Mouse (Mus musculus): Measurements from ENCODE around the gene Las1l. TPM values are rescaled to one million over a fixed set of nuclear protein-coding genes. Genes with fewer than 3 reads are reported as not detected.
A peak's percentile ranks its signal among the peaks of the same experiment; 100 is the strongest.
"Not testable (repeated sequence)": the region's sequence is repeated elsewhere in the genome, so short reads cannot be mapped to it uniquely, and the experiment has no call there.

The Las1l gene
- 43.6 and 47.6 TPM in 2 replicates for total RNA-seq (2021)
- long read RNA-seq, transcript Las1l-201 (13 exons, 2,530 nt): major isoform, 51 of 74 reads
- long read RNA-seq, partial matches to known transcripts: 12 of 74 reads
- long read RNA-seq, other reads (novel, unspliced or antisense): 11 of 74 reads

DNA sequence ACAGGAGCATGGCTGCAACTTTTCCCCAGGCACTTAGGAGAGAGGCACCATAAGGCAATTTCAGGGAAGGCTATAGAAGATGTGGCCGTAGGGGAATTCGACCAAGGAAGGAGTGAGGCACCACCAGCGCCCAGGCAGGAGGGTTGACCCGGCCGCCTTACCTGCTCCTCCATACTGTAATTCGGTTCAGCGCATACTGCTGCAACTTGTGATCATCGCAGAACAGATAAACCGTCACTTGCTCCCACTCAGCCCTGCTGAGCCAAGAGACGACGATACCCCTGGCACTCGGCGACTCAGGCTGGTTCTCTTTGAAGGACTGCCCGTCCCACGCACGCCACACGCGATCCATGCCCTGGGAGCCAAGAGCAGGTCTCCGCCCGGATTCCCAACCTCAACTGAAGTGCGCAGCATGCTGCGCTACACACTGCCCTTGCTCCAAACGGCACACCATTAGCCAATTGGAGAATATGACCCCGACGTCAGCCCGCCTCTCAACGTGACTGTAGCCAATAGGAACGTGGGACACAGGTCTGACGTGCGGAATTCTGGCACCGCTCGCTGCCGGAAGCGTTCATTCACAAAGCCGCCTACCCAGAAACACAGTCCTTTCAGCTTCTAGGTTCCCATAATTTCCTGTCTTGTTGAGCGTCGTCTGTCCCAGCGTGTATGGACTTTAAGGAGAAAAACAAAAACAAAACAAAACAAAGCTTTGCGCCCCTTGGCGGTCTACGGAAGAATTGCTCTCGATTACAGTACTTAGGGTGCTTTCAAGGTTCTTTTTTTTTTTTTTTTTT lies at the start of gene Las1l:
Gene Las1l (minus strand): TSS at position 466 of the 797 bp plus-strand sequence.
- peak; percentile 81 for DNase-seq

DNA sequence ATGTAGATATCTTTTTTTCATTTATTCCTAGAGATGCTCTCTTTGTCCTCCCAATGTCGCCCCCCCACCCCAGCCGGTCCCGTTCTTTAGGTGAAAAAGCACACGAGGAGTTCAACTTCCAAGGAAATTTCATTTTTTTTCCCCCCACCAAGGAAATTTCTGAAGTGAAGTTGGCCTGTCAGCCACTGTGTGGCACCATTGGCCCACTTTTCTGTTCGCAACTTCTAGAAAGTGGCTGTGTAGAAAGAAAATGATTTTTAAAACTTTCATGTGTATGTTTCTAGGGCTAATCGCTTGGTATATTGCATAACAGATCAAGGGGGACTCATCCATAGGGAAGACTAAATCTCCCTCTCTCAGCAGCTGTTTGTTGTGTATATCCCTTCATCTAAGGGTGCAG lies 49.6 kb upstream of the Las1l start:
- no peak for DNase-seq

DNA sequence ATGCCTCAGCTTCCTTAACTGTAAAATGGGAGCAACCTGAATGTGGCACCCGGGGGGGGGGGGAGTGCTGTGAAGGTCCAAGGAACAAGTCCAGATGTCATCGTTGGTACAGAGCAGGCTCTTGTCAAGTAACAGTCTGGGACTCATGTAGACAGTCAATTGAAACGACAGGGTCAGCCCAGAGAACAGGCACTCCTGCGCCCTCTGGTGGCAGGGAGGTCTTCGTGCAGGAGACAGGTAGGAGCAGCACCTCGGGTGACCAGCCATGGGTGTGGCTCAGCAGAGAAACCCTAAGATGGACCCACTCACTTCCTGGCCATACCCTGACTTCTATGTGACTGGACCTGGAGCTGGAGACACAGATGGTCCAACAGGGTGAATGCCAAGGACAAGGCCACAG lies 42.8 kb upstream of the Las1l start:
- no peak for DNase-seq

DNA sequence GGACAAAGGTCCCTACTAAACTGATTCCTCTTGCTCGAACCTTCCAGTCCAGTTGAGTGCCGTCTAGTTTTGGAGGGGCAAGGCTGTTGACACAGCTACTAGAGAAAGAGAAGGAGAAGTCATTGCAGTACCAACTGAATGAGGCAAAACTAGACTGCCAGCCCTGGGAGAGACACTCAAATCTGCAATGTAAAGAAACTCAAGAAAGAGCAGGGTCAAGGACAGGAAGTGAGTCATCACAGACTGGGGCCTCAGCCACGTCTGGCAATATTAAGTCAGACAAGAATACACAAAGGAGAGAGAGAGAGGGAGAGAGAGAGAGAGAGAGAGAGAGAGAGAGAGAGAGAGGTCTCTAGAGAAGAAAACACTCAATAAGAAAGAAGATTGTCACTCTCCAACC lies 36.4 kb upstream of the Las1l start:
- no peak for DNase-seq

DNA sequence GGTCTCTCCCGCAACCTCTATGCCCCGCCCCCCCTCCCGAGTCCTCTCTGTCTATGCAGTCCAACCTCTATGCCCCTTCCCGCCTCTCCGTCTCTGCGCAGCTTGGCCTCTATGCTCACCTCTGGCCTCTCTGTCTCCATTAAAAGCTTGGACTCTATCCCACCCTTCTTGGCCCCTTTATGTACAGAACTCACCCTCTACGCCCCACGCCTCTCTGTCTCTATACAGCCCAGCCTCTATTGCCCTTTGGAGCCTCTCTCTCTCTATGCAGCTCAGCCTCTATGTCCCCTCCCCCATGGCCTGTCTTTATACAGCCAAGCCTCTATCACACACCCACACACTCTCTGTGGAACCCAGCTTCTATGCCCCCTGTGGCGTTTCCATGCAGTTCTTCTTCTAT lies 13.2 kb upstream of the Las1l start:
- no peak for DNase-seq

DNA sequence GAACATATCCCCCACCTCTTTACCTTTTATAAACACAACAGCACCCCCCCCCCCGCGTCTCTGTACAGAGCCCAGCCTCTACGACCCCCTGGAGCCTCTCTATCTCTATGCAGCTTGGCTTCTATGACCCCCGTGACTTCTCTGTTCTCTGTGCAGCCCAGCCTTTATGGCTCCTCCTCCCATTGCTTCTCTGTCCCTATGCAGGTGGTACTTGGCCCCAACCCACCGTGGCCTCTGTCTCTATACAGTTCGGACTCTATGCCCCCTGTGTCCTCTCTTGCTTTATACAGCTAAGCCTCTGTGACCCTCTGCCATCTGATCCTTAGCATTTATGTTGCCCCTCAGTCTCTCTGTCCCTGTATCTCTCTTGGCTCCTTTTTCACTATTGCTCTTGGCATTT lies 12.4 kb upstream of the Las1l start:
- no peak for DNase-seq

DNA sequence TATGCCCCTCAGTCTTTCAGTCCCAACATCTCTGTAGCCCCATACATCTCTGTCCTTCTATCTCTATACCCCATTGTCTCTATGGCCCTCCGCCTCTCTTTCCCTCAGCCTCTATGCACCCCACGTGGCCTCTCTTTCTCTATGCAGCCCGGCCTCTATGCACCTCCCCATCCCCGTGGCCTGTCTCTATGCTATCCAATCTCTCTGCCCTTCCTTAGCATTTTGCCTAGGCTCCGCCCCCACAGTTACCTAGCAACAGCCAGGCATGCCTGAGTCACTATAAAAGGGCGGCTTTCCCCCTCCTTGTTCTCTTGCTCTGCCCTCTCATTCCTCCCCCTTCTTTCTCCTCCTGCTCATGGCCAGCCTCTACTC lies 11.8 kb upstream of the Las1l start:
- DNase-seq: peak; percentile 83

DNA sequence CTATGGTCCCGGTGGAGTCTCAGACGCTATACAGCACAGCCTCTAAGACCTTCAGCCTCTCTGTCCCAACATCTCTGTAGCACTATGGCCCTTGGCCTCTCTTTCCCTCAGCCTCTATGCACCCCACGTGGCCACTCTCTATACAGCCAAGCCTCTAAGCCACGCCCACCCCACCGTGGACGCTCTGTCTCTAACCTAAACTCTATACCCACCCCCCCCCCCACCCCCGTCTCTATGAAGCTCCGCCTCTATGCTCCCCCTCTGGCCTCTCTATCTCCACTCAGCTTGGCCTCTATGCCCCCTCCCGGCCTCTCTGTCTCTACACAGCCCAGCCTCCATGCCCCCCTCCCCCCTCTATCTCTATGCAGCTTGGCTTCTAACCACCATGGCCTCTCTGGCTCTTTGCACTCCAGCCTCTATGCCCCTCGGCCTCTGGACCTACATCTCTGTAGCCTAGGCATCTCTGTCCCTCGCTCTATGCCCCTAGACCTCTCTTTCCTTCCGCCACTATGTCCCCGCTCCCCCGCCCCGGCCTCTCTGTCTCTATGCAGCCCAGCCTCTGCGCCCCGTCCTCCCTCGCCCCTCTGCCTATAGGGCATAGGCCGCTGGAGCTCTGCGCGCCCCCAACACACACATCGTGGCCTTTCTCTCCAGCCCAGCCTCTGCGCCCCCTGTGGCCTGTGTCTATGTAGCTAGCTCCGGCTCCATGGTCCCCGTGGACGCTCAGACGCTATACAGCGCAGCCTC lies 11.3 kb upstream of the Las1l start:
- peak; percentile 38 for DNase-seq

DNA sequence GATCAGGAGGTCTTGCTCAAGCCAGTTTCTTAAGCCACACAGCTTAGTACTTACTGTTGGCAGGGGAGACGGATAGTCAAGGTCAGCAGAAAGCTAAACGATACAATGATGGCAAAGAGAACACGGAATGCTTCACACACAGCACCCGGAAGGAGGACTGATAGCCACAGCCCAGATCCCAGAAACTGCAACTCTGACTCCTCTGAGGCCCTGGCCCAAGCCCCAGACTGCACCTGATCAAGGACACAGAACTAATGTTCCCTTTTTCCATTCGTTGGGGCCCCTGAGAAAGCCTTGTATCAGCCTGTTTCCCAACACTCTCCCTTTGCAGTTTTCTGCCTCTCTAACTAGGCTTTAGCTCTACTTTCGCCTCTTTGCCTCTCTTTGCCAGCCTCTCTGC lies 8.3 kb upstream of the Las1l start:
- DNase-seq: peak; percentile 7

DNA sequence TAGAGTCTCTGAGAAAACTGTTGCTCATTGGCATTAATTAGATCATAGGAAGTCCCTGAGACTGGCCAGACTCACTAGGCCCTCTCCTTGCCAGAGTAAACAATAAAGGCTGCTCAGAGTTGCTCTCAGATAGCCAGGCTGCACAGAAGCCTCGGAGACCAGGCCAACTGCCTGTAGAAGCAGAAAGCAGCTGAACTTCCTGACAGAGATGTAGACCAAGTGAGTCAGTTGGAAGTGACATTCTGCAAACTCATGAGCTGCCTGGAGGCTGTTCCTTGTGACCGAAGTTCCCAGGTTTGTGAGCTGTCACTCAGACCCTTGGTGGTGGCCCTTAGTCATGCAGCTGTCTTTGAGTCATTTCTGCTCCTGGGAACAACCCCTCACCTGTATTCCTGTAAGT lies 6.6 kb upstream of the Las1l start:
- no peak for DNase-seq

DNA sequence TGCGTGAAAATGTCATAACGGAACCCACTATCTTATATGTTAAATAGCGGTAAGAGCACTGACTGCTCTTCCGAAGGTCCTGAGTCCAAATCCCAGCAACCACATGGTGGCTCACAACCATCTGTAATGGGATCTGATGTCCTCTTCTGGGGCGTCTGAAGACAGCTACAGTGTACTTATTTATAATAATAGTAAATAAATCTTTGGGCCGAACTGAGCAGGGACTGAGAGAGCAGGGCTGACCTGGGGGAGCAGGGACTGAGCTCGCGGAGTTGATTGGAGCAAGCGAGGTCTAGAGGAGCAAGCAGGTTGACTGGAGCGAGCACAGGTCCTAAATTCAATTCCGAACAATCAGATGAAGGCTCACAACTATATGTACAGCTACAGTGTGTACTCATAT lies 699 bp upstream of the Las1l start:
- not testable (repeated sequence) for DNase-seq

DNA sequence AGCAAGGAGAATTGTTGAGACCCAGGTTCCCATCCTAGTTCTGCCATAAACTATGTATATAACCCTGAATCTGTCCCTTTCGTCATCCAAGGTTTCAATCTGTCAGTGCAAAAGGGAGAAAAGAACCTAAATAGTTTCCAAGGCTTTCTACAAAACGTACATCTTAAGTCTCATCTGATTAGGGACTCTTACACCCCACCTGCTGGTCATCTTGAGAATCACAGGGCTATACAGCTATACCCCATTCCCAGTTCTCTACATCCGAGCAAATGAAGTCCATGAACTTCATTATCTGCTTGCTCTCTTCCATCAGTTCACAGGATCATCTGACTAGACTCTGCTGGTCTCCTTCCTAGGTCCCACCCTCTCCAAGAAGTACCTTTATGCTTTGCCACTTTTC lies 6.0 kb downstream of the Las1l start:
- peak; percentile 13 for DNase-seq

DNA sequence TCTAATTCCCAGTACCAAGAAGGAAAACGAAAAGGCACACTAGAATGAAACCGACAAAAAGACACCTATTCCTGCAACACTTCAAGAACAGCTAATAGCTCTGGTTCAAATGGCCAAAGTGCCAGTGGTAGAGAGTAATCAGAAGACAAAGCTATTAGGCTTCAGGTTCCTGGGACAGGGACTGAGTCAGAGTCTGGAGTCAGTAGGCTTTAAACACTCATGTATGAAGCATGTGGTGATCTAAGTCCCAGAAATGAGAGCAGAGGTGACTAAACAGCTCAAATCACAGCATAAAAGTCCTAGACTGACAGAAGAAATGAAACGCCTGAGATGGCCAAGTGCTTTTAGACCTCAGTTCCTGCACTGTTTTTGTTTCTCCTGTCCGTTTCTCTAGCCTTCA lies 8.6 kb downstream of the Las1l start:
- DNase-seq: no peak

DNA sequence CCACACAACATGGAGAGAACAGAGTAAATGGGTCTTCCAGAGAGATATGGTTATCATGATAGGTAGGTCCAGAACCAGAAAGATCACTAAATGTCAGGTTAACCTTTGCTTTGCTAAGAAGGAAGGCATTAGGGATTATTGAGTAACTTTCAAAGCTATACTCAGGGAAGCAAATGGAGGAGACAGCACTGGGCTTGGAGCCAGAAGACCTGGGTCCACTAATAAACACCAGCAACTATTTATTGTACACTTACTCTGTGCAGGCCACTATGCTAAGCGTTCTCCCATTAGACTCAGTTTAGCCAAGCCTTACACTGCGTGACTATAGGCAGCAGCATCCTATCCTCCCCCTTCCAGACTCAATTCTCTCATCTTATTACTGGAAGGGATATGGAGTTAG lies 11.3 kb downstream of the Las1l start:
- no peak for DNase-seq

DNA sequence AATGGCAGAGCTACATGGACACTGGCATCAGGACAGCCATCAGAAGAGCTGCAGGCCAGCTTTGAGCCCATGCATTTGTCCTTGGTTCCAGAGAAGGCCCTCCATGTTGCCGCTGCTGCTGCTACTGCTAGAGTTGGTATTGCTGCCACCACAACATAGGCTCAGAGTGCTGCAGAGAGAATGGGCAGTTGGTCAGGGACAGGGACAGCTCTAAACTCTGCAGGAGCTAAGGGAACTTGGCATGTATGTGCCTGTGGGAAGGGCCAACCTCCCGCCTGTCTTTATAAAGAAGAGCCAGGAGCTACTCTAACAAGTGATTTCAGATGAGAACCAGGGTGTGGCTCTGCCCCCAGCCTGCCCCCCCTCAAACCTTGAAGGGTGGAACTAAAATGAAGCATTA lies 21.3 kb downstream of the Las1l start:
- DNase-seq: no peak

DNA sequence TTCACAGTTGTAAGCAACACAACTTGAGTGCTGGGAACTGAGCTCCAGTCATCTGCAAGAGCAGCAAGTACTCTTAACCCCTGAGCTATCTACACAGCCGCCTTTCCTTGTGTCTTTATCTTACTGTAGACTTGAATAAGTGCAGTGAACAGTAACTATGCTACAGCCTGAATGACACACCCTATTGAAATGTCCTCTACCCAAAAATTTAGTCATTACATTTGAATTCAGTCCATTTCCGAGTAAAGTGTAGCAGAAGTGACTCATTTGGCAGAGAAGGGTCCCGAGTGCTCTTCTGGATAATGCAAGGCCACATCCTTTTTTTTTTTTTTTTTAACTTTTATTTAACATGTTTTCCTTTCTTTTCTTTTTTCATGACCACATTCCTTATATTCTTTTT lies 54.0 kb downstream of the Las1l start:
- no peak for DNase-seq

Other genes with a start within 250 kb of the Las1l start
- gene Zc3h12b, start 245.3 kb downstream of the Las1l start, total RNA-seq (2021): 3.5 and 3.9 TPM in 2 replicates
- gene Msn, start 139.1 kb upstream of the Las1l start, total RNA-seq (2021): 128 and 142 TPM in 2 replicates

Data from adrenal gland, postnatal 25 days (tissue).